Mouse (Mus musculus): ENCODE data around the gene Olfr847.

The Olfr847 gene

DNA sequence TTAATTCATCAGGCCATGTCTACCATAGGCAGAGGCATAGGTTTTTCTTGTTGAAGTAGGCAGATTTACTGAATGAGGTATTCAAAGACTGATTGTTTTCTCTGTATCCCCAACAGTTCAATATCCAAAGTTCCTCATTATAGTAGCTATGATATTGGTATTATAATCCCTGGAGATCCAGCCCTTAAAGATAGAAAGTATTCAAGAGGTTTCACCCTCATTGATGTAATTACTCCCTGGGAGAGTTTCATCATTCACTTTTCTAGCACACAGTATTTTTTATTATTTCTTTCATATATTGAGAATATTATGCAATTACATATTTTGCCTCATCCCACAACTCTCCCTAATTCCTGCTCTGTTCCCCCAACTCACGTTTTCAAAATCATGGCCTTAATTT, at the start of gene Olfr847:
TSS of gene Olfr847 (minus strand) at position 101 of the 400 bp plus-strand sequence.
- no peak for DNase-seq (ENCODE audit: extremely low spot score, low spot score)

DNA sequence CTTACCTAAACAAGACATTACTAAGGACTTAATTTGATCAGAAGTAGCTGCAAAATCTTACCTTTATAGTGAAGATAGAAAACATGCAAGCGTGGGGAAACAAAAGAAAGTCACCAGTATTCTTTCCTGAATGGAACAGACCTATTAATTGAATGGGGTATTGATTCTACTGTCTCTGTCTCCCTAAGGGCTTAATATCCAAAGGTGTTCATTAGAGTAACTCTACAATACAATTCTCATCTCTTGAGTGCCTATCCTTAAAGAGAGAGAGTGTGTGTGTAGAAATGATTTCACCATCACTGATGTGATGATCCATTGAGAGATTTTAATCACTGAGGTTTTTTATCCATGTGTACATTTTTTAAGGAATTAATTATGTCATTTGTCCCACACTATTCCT, 14.6 kb downstream of the Olfr847 start, which contains the start of gene Olfr846:
TSS of gene Olfr846 (minus strand) at position 101 of the 400 bp plus-strand sequence.
- no peak for DNase-seq (ENCODE audit: extremely low spot score, low spot score)

DNA sequence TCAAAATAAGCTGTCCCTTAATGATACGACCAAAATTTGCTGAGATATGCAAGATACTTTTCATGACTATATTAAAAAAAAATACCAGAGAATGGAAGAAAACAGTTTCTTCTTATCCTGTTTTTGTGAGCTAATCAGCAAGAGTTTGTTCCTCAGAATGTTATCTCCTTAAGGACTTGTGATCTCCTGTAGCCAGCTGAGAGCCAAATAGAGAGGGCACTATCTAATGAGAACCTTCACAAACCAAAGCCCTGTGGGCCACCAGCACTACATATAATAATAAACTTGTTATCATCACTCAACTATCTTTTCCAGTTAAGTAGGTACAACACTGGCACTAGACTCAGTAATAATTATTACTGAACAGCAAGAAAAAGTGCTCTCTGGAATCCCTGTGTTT, 42.3 kb downstream of the Olfr847 start, which contains the start of gene Olfr845:
TSS of gene Olfr845 (plus strand) at position 301 of the 400 bp plus-strand sequence.
- DNase-seq (ENCODE audit: extremely low spot score, low spot score), result no peak

Data from neural tube, embryonic 10.5 days (tissue).